Mouse (Mus musculus): ENCODE data around the gene Uqcrc1.

Gene Uqcrc1

GRCm38 (mm10) chr9:108936418-108937364, at the start of gene Uqcrc1:
Gene Uqcrc1, plus strand, starts transcription at chr9:108936633.
- peak; percentile 99 for DNase-seq

GRCm38 (mm10) chr9:108912308-108912707, 24.1 kb upstream of the Uqcrc1 start:
- no peak for DNase-seq

- no peak for DNase-seq
Observed at GRCm38 (mm10) chr9:108913161-108913560, 23.3 kb upstream of the Uqcrc1 start.

- DNase-seq = no peak
Observed at GRCm38 (mm10) chr9:108913621-108914020, 22.8 kb upstream of the Uqcrc1 start.

- DNase-seq = peak; percentile 48
Observed at GRCm38 (mm10) chr9:108914491-108914890, 21.9 kb upstream of the Uqcrc1 start, which contains the start of gene Tmem89. Gene Tmem89, plus strand, starts transcription at chr9:108914619.

- no peak for DNase-seq
Observed at GRCm38 (mm10) chr9:108925897-108926296, 10.5 kb upstream of the Uqcrc1 start.

GRCm38 (mm10) chr9:108928424-108928823, 8.0 kb upstream of the Uqcrc1 start:
- DNase-seq = no peak

- DNase-seq = no peak
Observed at GRCm38 (mm10) chr9:108935991-108936390, 442 bp upstream of the Uqcrc1 start.

GRCm38 (mm10) chr9:108945111-108945510, 8.7 kb downstream of the Uqcrc1 start:
- no peak for DNase-seq

GRCm38 (mm10) chr9:108945608-108946007, 9.2 kb downstream of the Uqcrc1 start:
- no peak for DNase-seq

GRCm38 (mm10) chr9:108949231-108949966, 13.0 kb downstream of the Uqcrc1 start:
- no peak for DNase-seq

GRCm38 (mm10) chr9:108949967-108950728, 13.7 kb downstream of the Uqcrc1 start:
- no peak for DNase-seq

- DNase-seq = no peak
Observed at GRCm38 (mm10) chr9:108953081-108953636, 16.7 kb downstream of the Uqcrc1 start, which contains the start of gene Col7a1. Gene Col7a1, plus strand, starts transcription at chr9:108953586.

- DNase-seq = no peak
Observed at GRCm38 (mm10) chr9:108955241-108955640, 18.8 kb downstream of the Uqcrc1 start.

GRCm38 (mm10) chr9:108955846-108956245, 19.4 kb downstream of the Uqcrc1 start:
- DNase-seq = no peak

GRCm38 (mm10) chr9:108963577-108963976, 27.1 kb downstream of the Uqcrc1 start:
- DNase-seq = no peak

- DNase-seq = no peak
Observed at GRCm38 (mm10) chr9:108964338-108964737, 27.9 kb downstream of the Uqcrc1 start.

- no peak for DNase-seq
Observed at GRCm38 (mm10) chr9:108970623-108971022, 34.2 kb downstream of the Uqcrc1 start.

GRCm38 (mm10) chr9:108976483-108976882, 40.0 kb downstream of the Uqcrc1 start:
- no peak for DNase-seq

- DNase-seq = no peak
Observed at GRCm38 (mm10) chr9:108977966-108978365, 41.5 kb downstream of the Uqcrc1 start.

GRCm38 (mm10) chr9:108982498-108982897, 46.1 kb downstream of the Uqcrc1 start:
- no peak for DNase-seq

- DNase-seq = no peak
Observed at GRCm38 (mm10) chr9:108983209-108983608, 46.8 kb downstream of the Uqcrc1 start.

- no peak for DNase-seq
Observed at GRCm38 (mm10) chr9:108985710-108986109, 49.3 kb downstream of the Uqcrc1 start, which contains the start of gene Ucn2. Gene Ucn2, plus strand, starts transcription at chr9:108986010.
